Mouse (Mus musculus) bone marrow macrophage, adult 2 months (primary cell): ENCODE measurements around the gene Tcp11l2. TPM values are rescaled to one million over a fixed set of nuclear protein-coding genes. Genes with fewer than 3 reads are reported as not detected.

Experiments used
- H3K27ac ChIP-seq: 2 replicates; pipeline ENCODE4 v1.5.1; 2012; ENCODE audit warnings: low read depth, low read length; ENCODE audit not compliant: insufficient read depth
- H3K4me1 ChIP-seq: 2 replicates; pipeline ENCODE4 v1.6.1; 2012; ENCODE audit warnings: low read length; ENCODE audit not compliant: control insufficient read depth, insufficient read depth
- H3K4me3 ChIP-seq: 2 replicates; pipeline ENCODE4 v1.5.1; 2012; ENCODE audit warnings: mild to moderate bottlenecking, low read length, moderate library complexity; ENCODE audit not compliant: insufficient read depth
- CTCF ChIP-seq: IDR thresholded peaks from 2 replicates; pipeline ENCODE4 v1.5.1; 2012; ENCODE audit warnings: low read depth, mild to moderate bottlenecking, low read length, moderate library complexity
- POLR2A ChIP-seq: IDR thresholded peaks from 2 replicates; pipeline ENCODE4 v1.6.1; 2012; ENCODE audit warnings: mild to moderate bottlenecking, low read depth, low read length, borderline replicate concordance
- polyA plus RNA-seq: library from polyadenylated mRNA; stranded (reverse); fragments of >200 nt; gene quantifications from 2 replicates; pipeline ENCODE4 v1.2.4, GENCODE M21; 2012; ENCODE audit not compliant: missing spikeins, insufficient read depth, insufficient read length

The Tcp11l2 gene
- polyA plus RNA-seq, 1 experiment = 57.5 TPM

DNA sequence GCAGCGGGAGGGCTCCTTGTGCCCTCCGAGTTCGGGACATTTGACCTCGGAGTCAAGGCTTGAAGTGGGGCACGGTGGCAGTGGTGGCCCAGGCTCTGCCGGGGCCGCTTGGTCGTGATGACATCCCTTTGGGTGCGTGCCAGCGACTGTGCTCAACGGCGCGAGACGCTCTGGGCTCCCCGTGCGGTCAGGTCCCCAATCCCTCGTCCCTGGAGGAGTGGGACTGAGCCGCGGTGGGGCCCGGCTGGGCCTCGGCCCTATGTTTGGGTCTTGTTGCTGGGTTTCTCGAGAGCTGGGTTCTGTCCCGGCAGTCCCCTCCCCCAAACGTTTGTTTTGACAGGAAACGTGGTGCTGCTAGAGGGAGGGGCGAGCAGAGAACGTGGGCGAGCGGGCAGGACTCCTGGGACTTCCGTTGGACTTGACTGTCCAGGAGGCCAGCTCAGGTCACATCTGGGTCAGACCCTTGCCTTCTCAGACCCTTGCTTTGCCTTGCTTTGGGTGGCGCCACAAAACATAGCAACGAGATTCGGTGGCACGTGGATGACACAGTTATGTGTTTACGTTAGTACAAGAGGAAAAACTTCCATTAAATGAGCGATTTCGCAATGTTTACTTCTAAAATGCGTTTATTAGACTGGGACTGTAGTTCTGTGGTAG is 773 bp downstream of the Tcp11l2 start:
- TF ChIP-seq POLR2A = no peak
- TF ChIP-seq CTCF = no peak
- Histone ChIP-seq H3K4me3 (peak overlapping the region; percentile 76), H3K27ac (peak overlapping the region; percentile 67), H3K4me1 (peaks cover 37% of the 10 kb centered on the region)

DNA sequence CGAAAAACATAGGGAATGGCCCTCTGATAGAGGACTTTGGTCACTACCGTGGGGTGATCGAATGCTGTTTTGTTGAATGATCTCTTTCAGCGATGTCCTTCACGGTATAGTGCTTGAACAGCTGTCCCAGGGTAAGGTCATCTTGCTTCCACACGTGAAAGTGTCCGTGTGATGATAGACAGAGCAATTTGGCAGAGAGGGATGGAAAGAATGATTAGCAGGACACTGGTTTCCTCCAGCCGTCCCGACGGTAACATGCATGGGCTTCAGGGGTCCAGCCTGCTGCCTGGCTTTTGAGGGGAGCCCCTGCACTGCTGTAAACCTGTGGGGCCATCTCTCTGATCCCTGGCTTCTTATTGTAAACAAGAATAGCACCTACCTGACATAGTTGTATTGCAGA is 2.3 kb downstream of the Tcp11l2 start:
- Histone ChIP-seq H3K4me1 (peaks cover 28% of the 10 kb centered on the region), H3K27ac (no peak overlapping the region), H3K4me3 (no peak overlapping the region)
- no peak for TF ChIP-seq POLR2A
- no peak for TF ChIP-seq CTCF

DNA sequence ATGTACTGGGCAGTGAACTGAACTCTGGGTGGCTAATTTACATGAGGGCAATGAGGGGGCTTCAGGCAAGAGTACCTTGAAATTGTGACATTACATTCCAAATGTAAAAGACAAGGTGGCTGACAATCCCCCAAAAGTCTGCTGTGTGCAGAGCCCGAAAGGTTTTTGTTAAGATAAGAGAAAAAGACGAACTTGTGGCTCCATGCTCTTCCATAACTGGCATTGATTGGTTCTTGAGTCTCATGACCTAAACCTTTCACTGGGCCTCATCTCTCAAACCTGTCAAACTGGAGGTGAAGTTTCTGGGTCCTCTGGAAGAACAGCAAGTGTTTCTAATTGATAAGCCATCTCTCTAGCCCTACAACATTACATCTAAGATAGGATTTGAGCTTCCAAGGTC is 3.1 kb downstream of the Tcp11l2 start:
- Histone ChIP-seq H3K4me3 (no peak overlapping the region), H3K4me1 (peaks cover 29% of the 10 kb centered on the region), H3K27ac (no peak overlapping the region)
- TF ChIP-seq CTCF (no peak), POLR2A (no peak)

DNA sequence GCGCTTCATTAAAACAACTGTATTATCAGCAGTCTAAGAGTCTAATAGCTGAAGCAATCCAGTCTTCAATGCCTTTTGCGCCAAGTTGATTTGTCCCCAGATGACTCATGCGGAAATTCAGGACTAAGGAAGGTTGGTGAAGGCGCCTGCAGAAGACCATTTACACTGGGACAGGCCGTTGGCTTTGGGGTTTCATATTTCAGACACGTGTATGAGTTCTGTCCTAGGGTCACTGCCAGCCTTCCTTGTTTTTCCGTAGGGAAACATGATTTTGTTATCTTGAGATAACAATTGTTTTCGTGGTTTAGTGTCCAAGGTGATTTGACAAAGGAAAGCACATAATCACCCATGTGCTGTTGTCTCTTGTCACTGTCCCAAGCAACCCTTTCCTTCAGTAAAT is 4.8 kb downstream of the Tcp11l2 start:
- H3K4me3 ChIP-seq = no peak overlapping the region
- TF ChIP-seq CTCF (no peak), POLR2A (no peak)
- H3K4me1 ChIP-seq = peaks cover 35% of the 10 kb centered on the region
- H3K27ac ChIP-seq = no peak overlapping the region

DNA sequence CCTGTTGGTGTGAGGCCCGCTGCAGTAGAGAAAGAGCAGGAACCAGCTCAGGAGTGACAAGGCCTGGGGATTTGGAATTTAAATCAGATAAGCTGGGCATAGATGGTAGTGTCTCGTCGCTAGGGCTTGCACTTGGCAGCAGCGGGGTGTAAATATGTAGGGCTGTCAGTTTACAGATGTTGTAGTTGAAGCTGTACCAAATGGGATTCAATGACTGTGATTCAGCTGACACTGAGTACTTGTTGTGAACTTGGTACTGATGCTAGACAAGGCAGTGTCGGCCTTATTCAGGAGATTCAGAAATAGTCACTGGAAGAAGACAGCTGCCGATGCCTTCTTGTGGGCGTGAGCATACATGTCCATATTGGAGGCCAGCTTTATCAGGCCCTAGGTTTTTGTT is 5.8 kb downstream of the Tcp11l2 start:
- H3K4me3 ChIP-seq = no peak overlapping the region
- no peak for TF ChIP-seq CTCF
- TF ChIP-seq POLR2A = no peak
- H3K4me1 ChIP-seq = peaks cover 35% of the 10 kb centered on the region
- H3K27ac ChIP-seq = no peak overlapping the region

DNA sequence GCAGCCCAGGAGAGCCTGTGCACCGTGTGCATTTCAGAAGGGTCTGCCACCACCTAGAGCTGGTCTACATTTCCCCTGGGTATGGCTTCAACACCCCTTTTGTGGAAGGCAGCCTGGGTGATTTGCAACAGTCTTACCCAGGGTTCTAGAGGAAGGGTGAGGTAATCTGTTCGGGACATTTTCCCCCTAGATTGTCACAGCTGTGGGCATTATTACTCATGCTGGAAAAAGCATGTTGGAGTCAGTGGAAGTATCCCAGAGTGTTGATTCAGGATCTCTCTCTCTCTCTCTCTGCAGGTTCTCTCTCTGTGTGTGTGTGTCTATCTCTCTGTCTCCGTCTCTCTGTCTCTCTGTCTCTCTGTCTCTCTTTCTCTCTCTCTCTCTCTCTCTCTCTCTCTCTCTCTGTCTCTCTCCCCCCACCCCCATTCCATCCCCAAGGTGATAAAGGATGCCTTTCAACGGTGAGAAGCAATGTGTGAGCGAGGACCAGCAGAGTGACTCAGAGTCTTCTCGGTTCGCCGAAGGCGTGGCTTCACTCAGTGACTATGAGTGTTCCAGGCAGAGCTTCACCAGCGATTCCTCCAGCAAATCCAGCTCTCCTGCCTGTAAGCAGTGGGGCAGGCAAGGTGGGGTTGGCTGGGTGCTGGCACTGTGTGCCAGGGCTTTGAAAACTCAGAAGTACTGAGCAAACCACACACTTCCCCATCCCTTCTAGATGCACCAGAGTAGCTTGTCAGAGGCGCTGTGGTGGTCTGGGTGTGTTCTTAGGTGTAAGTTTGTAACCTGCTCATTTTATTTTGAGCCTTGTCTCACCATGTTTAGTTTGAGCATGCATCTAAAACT is 8.2 kb downstream of the Tcp11l2 start:
- H3K4me3 ChIP-seq = no peak overlapping the region
- TF ChIP-seq POLR2A = no peak
- no peak for TF ChIP-seq CTCF
- H3K27ac ChIP-seq = no peak overlapping the region
- H3K4me1 ChIP-seq = peaks cover 24% of the 10 kb centered on the region

DNA sequence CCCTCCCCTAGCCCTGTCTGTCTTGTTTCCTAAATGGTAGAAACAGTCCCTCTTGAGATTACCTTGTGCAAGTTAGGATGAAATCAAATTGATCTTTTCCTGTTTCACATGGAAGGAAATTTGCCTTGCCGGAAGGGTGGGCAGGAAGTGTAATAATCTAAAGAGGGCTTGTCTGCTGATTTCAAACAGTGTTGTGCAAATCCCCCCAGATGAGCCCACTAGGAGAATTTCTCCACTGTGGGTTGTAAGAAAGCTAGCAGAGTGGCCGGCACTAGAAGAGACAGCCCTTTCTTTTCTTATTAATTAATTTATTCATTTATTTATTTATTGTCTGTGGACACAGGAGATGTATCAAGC is 8.8 kb downstream of the Tcp11l2 start:
- TF ChIP-seq CTCF = no peak
- TF ChIP-seq POLR2A = no peak
- Histone ChIP-seq H3K4me1 (peaks cover 24% of the 10 kb centered on the region), H3K4me3 (no peak overlapping the region), H3K27ac (no peak overlapping the region)

DNA sequence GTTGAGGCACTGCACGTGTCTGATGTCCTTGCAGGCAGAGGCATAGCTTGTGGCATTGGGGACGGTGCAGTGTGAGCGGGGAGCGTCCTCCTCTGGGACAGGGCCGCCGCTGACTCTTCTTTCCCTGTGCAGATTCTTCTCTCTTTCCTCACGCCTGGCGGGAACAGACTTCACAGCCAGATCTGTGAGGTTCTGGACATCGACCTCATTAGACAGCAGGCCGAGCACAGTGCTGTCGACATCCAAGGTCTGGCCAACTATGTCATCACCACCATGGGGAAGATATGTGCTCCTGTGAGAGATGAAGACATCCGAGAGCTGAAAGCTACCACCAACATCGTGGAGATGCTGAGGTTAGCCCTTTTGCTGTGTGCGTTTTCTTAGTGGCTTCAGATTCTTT is 14.5 kb downstream of the Tcp11l2 start:
- Histone ChIP-seq H3K4me1 (peaks cover 2% of the 10 kb centered on the region), H3K27ac (no peak overlapping the region), H3K4me3 (no peak overlapping the region)
- no peak for TF ChIP-seq CTCF
- TF ChIP-seq POLR2A = no peak

DNA sequence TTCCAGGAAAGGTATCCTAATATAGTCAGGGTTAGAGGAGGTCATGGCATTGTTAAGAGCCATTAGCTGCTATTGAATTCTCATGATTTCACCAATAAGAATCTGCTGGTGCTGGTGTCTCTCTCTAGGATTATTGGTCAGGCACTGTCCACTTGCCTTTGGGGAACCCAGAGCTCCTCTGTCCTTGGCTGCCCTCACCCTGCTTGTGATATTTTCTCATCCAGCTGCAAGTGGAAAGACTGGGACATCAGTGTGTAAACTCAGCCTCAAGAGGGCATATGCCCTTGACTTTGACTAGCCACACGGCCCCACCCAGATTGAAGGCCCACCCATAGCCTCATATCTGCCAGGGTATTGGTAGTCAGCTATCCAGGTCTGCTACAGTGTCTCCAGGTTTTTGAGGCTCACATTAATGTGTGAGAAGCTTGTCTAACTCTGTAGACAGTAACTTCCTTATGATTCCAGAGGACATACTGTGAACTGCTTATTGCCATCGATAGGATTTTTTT is 15.3 kb downstream of the Tcp11l2 start:
- Histone ChIP-seq H3K27ac (no peak overlapping the region), H3K4me3 (no peak overlapping the region), H3K4me1 (no peaks in the 10 kb centered on the region; the same call in 1 of the 2 replicates)
- TF ChIP-seq CTCF (no peak), POLR2A (no peak)

DNA sequence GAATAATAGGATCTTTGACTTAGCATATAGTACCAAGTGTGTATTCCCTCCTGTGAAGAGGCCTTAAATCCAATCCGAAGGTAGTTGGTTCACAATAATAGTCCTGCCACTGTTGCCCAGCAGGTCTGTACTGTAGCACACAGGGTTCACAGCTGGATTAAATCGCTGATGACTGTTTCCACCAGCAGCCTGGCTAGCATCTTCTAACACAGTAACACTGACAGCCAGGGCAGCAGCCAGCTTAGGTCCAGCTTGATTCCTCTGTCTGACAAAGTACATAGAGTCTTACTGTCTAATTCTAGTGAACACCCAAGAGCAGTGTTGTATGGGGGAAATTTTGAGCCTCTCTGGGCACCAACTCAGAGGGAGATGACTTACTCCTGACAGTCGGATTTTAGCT is 16.3 kb downstream of the Tcp11l2 start:
- TF ChIP-seq CTCF = no peak
- no peak for TF ChIP-seq POLR2A
- H3K4me1 ChIP-seq = peaks cover 8% of the 10 kb centered on the region
- no peak overlapping the region for H3K27ac ChIP-seq

More for the DNA sequence above, 16.3 kb downstream of the Tcp11l2 start:
- H3K4me3 ChIP-seq = no peak overlapping the region
